Mouse (Mus musculus): ENCODE measurements around the gene Fgfr2. TPM values are rescaled to one million over a fixed set of nuclear protein-coding genes. Genes with fewer than 3 reads are reported as not detected.

Gene Fgfr2
- polyA plus RNA-seq, 1 experiment from 2014 or later: 169 TPM

- ATAC-seq (ENCODE audit: insufficient number of reproducible peaks, insufficient read depth, low FRiP score, low read depth): peak; percentile 30; the same call in 1 of the 2 replicates
- no peaks in the 10 kb centered on the region for H3K27me3 ChIP-seq (ENCODE audit: control insufficient read depth, insufficient read depth, low read length)
- 81% methylated on average over 7 of the region's 7 CpGs for WGBS
- H3K9ac ChIP-seq (replicated peaks; ENCODE audit: low read depth, low read length): no peak overlapping the region
- peaks cover 7% of the 10 kb centered on the region; the same call in 1 of the 2 replicates for H3K36me3 ChIP-seq (ENCODE audit: control insufficient read depth, insufficient read depth, low read length)
- no peak overlapping the region for H3K27ac ChIP-seq (ENCODE audit: low read length)
- H3K4me1 ChIP-seq (ENCODE audit: control insufficient read depth, insufficient read depth, low read length): peaks cover 11% of the 10 kb centered on the region
- no peaks in the 10 kb centered on the region for H3K9me3 ChIP-seq (ENCODE audit: control insufficient read depth, low read depth, low read length)
- no peak overlapping the region for H3K4me3 ChIP-seq (ENCODE audit: low read depth, low read length)
- H3K4me2 ChIP-seq (replicated peaks; ENCODE audit: low read depth, low read length): no peak overlapping the region
These were observed 346.6 kb downstream of the Fgfr2 start for GRCm38 (mm10) chr7:132776338-132777111.

DNA sequence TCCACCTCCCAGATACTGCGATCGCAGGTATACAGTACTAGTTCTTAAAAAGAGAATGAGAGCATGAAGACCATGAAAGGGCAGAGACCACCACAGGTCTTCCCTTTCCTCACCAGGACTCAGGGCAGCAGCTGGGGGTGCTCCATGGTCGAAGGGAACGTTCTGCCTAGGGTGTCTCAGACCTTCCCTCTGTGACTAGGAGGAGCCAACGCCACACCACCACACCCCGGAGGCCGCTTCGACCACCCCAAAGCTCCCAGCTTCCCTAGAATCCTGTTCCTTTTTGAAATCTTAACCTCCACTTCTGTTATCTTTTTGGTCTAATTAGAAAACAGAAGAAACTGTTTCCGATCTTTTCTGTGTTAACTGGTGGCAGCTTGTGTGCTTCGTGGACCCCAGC is 347.2 kb downstream of the Fgfr2 start:
- no peaks in the 10 kb centered on the region for H3K9me3 ChIP-seq (ENCODE audit: control insufficient read depth, low read depth, low read length)
- no peaks in the 10 kb centered on the region for H3K27me3 ChIP-seq (ENCODE audit: control insufficient read depth, insufficient read depth, low read length)
- no peak overlapping the region for H3K9ac ChIP-seq (replicated peaks; ENCODE audit: low read depth, low read length)
- H3K4me3 ChIP-seq (ENCODE audit: low read depth, low read length): no peak overlapping the region
- 88% methylated on average over 10 of the region's 10 CpGs for WGBS
- no peak for ATAC-seq (ENCODE audit: insufficient number of reproducible peaks, insufficient read depth, low FRiP score, low read depth)
- H3K4me2 ChIP-seq (replicated peaks; ENCODE audit: low read depth, low read length): no peak overlapping the region
- H3K4me1 ChIP-seq (ENCODE audit: control insufficient read depth, insufficient read depth, low read length): peaks cover 6% of the 10 kb centered on the region
- no peak overlapping the region for H3K27ac ChIP-seq (ENCODE audit: low read length)
- peaks cover 7% of the 10 kb centered on the region; the same call in 1 of the 2 replicates for H3K36me3 ChIP-seq (ENCODE audit: control insufficient read depth, insufficient read depth, low read length)

- H3K4me2 ChIP-seq (replicated peaks; ENCODE audit: low read depth, low read length): no peak overlapping the region
- no peak for ATAC-seq (ENCODE audit: insufficient number of reproducible peaks, insufficient read depth, low FRiP score, low read depth)
- peaks cover 7% of the 10 kb centered on the region; the same call in 1 of the 2 replicates for H3K36me3 ChIP-seq (ENCODE audit: control insufficient read depth, insufficient read depth, low read length)
- no peak overlapping the region for H3K9ac ChIP-seq (replicated peaks; ENCODE audit: low read depth, low read length)
- no peaks in the 10 kb centered on the region for H3K27me3 ChIP-seq (ENCODE audit: control insufficient read depth, insufficient read depth, low read length)
- no peak overlapping the region for H3K4me3 ChIP-seq (ENCODE audit: low read depth, low read length)
- H3K27ac ChIP-seq (ENCODE audit: low read length): no peak overlapping the region
- no peaks in the 10 kb centered on the region for H3K9me3 ChIP-seq (ENCODE audit: control insufficient read depth, low read depth, low read length)
- WGBS: 78% methylated on average over 5 of the region's 5 CpGs
- H3K4me1 ChIP-seq (ENCODE audit: control insufficient read depth, insufficient read depth, low read length): 0 out of 2 replicates have a peak, but pooled peaks cover under 1% of the 10 kb centered on the region
These were observed 347.8 kb downstream of the Fgfr2 start for GRCm38 (mm10) chr7:132775333-132775732.

DNA sequence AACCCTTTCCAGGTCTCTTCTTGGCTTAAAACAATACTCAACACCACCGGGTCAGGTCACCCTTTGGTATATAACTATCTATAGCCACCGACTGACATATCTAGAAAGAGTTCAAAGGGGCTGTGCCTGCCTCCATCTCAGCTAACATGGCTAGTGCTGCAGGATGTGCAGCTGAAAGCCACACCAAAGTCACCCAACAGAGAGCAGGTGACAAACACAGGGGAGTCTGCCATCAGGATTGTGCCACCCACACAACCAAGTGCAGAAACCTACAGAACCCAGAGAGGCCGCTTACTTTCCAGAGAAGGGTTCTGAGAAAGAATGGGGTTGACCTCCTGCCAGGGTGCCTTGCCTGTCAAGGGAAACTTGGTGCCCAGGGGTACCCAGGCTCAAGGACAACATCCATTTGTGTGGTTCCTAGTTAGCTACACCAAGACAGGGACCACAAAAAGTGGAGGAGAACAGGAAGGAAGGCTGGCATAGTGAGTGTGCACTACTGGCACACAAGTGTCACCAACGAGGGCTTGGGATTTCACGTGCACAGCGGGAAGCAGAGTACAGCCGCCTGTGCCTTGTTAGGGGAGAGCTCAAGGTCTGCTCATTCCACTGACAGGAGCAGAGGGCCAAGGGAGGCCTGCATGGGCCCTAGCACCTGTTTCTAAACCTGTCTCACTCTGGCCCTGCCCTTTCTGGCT is 350.0 kb downstream of the Fgfr2 start:
- peaks cover 7% of the 10 kb centered on the region; the same call in 1 of the 2 replicates for H3K36me3 ChIP-seq (ENCODE audit: control insufficient read depth, insufficient read depth, low read length)
- WGBS: 82% methylated on average over 7 of the region's 7 CpGs
- no peak for ATAC-seq (ENCODE audit: insufficient number of reproducible peaks, insufficient read depth, low FRiP score, low read depth)

GRCm38 (mm10) chr7:132772440-132772839 is 350.7 kb downstream of the Fgfr2 start:
- 88% methylated on average over 5 of the region's 5 CpGs for WGBS

More for the DNA sequence above, 350.0 kb downstream of the Fgfr2 start:
- Histone ChIP-seq H3K27me3 (ENCODE audit: control insufficient read depth, insufficient read depth, low read length) (no peaks in the 10 kb centered on the region), H3K4me1 (ENCODE audit: control insufficient read depth, insufficient read depth, low read length) (no peaks in the 10 kb centered on the region), H3K4me3 (ENCODE audit: low read depth, low read length) (no peak overlapping the region), H3K4me2 (replicated peaks; ENCODE audit: low read depth, low read length) (no peak overlapping the region), H3K9ac (replicated peaks; ENCODE audit: low read depth, low read length) (no peak overlapping the region), H3K27ac (ENCODE audit: low read length) (no peak overlapping the region), H3K9me3 (ENCODE audit: control insufficient read depth, low read depth, low read length) (no peaks in the 10 kb centered on the region)

DNA sequence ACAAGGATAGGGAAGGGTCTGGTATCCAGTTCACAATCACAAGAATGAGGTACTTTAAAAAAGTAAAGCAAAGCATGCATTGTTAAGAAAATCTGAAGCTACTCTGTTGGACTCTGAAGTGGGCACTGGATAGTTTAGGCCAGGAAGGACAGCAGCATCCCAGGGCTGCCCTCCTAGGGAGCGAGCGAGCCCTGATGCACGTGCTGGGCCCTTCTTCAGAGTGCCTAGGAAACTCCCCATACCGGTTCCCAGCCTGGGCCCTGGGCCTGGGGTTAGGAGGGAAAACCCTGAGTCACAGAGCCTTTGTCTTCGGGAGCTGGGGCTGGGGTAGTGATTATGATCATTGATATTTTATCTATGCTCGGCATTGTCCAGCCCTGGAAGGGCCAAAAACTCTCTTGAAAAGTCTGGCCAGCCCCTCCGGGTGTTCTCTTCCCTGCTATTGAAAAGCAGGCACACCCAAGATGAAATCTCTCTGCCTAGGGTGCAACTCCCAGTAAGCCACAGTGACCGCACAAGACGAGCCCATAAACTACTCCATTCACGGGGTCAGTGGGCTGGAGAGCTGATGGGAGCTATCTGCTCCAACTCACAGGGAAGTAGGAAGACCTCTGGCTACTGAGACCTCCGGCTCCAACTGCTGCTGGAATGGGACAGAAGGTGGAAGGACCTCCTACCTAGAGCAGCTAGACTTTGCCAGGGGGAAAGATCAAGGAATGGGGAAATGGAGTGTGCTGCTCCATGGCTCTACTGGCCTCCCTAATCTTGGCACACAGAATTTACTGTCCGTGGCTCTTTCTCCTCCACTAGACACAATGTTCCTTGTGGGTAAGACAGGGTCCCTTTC is 354.4 kb downstream of the Fgfr2 start:
- Histone ChIP-seq H3K4me2 (replicated peaks; ENCODE audit: low read depth, low read length) (no peak overlapping the region), H3K9ac (replicated peaks; ENCODE audit: low read depth, low read length) (no peak overlapping the region), H3K27ac (ENCODE audit: low read length) (no peak overlapping the region), H3K9me3 (ENCODE audit: control insufficient read depth, low read depth, low read length) (no peaks in the 10 kb centered on the region), H3K27me3 (ENCODE audit: control insufficient read depth, insufficient read depth, low read length) (no peaks in the 10 kb centered on the region), H3K4me1 (ENCODE audit: control insufficient read depth, insufficient read depth, low read length) (no peaks in the 10 kb centered on the region; the same call in 1 of the 2 replicates), H3K4me3 (ENCODE audit: low read depth, low read length) (no peak overlapping the region), H3K36me3 (ENCODE audit: control insufficient read depth, insufficient read depth, low read length) (no peaks in the 10 kb centered on the region; the same call in 1 of the 2 replicates)
- ATAC-seq (ENCODE audit: insufficient number of reproducible peaks, insufficient read depth, low FRiP score, low read depth): no peak
- 74% methylated on average over 12 of the region's 12 CpGs for WGBS

More at GRCm38 (mm10) chr7:132772440-132772839, 350.7 kb downstream of the Fgfr2 start:
- no peaks in the 10 kb centered on the region for H3K27me3 ChIP-seq (ENCODE audit: control insufficient read depth, insufficient read depth, low read length)
- H3K4me2 ChIP-seq (replicated peaks; ENCODE audit: low read depth, low read length): no peak overlapping the region
- no peak overlapping the region for H3K4me3 ChIP-seq (ENCODE audit: low read depth, low read length)
- peak; percentile 70; the same call in 1 of the 2 replicates for ATAC-seq (ENCODE audit: insufficient number of reproducible peaks, insufficient read depth, low FRiP score, low read depth)
- no peaks in the 10 kb centered on the region for H3K9me3 ChIP-seq (ENCODE audit: control insufficient read depth, low read depth, low read length)
- H3K27ac ChIP-seq (ENCODE audit: low read length): no peak overlapping the region
- peaks cover 1% of the 10 kb centered on the region; the same call in 1 of the 2 replicates for H3K36me3 ChIP-seq (ENCODE audit: control insufficient read depth, insufficient read depth, low read length)
- H3K4me1 ChIP-seq (ENCODE audit: control insufficient read depth, insufficient read depth, low read length): no peaks in the 10 kb centered on the region
- no peak overlapping the region for H3K9ac ChIP-seq (replicated peaks; ENCODE audit: low read depth, low read length)

GRCm38 (mm10) chr7:132767999-132768370 is 355.2 kb downstream of the Fgfr2 start:
- 82% methylated on average over 4 of the region's 4 CpGs for WGBS
- no peak overlapping the region for H3K27ac ChIP-seq (ENCODE audit: low read length)

More at GRCm38 (mm10) chr7:132767999-132768370, 355.2 kb downstream of the Fgfr2 start:
- no peaks in the 10 kb centered on the region; the same call in 1 of the 2 replicates for H3K4me1 ChIP-seq (ENCODE audit: control insufficient read depth, insufficient read depth, low read length)
- H3K4me3 ChIP-seq (ENCODE audit: low read depth, low read length): no peak overlapping the region
- no peak overlapping the region for H3K9ac ChIP-seq (replicated peaks; ENCODE audit: low read depth, low read length)
- H3K36me3 ChIP-seq (ENCODE audit: control insufficient read depth, insufficient read depth, low read length): no peaks in the 10 kb centered on the region; the same call in 1 of the 2 replicates
- ATAC-seq (ENCODE audit: insufficient number of reproducible peaks, insufficient read depth, low FRiP score, low read depth): no peak
- H3K27me3 ChIP-seq (ENCODE audit: control insufficient read depth, insufficient read depth, low read length): no peaks in the 10 kb centered on the region
- H3K9me3 ChIP-seq (ENCODE audit: control insufficient read depth, low read depth, low read length): no peaks in the 10 kb centered on the region
- H3K4me2 ChIP-seq (replicated peaks; ENCODE audit: low read depth, low read length): no peak overlapping the region

Data from stomach, embryonic 14.5 days (tissue).